Mouse (Mus musculus) embryonic fibroblast, embryonic 13.5 days (primary cell): Measurements from ENCODE around the gene Gemin2.

ENCODE experiments used
- CTCF ChIP-seq: IDR thresholded peaks from 2 replicates; pipeline ENCODE4 v1.5.1; 2011; ENCODE audit warnings: mild to moderate bottlenecking, control low read depth, low read length, moderate library complexity, borderline replicate concordance; ENCODE audit not compliant: insufficient read depth
- POLR2A ChIP-seq: IDR thresholded peaks from 2 replicates; pipeline ENCODE4 v1.6.1; 2011; ENCODE audit warnings: low read depth, mild to moderate bottlenecking, control low read depth, low read length, moderate library complexity

DNA sequence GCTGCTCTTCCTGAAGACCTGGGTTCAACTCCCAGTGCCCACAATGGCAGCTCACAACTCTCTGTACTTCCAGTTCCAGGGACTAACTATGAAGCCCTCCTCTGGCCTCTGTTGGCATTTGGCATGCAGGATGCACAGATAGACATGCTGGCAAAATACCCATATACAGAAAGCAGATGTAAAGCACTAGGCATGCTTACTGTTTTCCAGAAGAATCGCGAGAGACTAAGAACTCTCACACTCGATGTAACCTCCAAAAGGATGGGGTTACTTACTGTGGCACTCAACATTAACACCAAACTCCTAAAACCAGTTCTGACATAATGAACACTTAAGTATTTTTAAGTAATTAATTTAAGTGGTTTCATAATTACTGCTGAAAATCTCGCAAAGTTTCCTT, 47.1 kb downstream of the Gemin2 start:
- TF ChIP-seq POLR2A, result no peak
- TF ChIP-seq CTCF, result no peak
